Mouse (Mus musculus) liver, embryonic 14.5 days (tissue): ENCODE data around the gene Zfp609.

ENCODE experiments used
- CTCF ChIP-seq: IDR thresholded peaks from 2 replicates; pipeline ENCODE4 v1.5.1; 2016; ENCODE audit warnings: antibody characterized with exemption, low read depth, control low read depth
- EP300 ChIP-seq: IDR thresholded peaks from 2 replicates; pipeline ENCODE4 v1.6.1; 2016; ENCODE audit warnings: antibody characterized with exemption, low read depth

- TF ChIP-seq CTCF (no peak), EP300 (no peak)
Measured at GRCm38 (mm10) chr9:65682183-65682582, 145.2 kb downstream of the Zfp609 start.
